Mouse (Mus musculus) left cerebral cortex, postnatal 4 days (tissue): ENCODE measurements at regions not wholly inside any gene's neighbourhood (a gene's known extent, or its start where the extent isn't known, plus 50 kb on each side); places are given as distances from the start of the nearest gene placed in this dataset.
A peak's percentile ranks its signal among the peaks of the same experiment; 100 is the strongest.

Experiments used
- DNase-seq: peaks from one replicate; pipeline ENCODE4 v3.0.0-alpha.2; 2022
- intact Hi-C: fragments of 180-260 bp; cut with DNase I; formaldehyde crosslinking; loops from one replicate; pipeline ENCODE4 v1.15.1; 2025

DNA sequence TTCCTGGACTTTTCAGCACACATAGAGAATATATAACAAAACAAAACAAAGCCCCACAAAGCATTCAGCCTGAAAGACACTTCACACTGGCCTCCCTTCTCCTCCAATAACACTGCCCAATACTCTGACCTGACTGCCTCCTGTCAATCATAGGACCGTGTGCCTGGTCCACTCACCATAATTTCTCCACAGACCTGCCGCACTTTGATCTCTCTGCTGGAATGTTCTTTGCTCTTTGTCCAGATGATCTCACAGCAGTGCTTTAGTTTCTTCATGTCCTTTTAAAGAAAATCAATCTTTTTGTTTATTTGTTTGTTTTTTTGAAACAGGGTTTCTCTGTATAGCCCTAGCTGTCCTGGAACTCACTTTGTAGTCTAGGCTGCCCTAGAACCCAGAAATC is 1496.0 kb upstream of the Nudt12 start:
- no peak for DNase-seq
- intact Hi-C loops: no loop called here

DNA sequence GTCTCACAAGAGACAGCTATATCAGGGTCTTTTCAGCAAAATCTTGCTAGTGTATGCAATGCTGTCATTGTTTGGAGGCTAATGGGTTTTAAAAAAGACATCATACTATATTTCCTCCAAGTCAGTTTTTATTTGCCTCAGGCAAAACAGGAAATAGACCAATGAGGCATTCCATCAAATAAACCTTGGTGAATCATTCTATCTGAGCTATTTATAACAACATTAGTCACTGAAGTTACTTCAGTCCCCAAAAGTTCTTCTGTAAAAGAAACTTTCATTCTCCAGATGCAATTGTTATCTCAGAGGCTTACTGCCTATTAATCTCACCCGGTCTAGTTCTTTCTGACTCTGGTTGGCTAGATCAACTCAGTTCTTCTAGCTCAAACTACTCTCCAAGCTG is 1455.7 kb upstream of the Nudt12 start:
- intact Hi-C loops: no loop called here
- DNase-seq: no peak

DNA sequence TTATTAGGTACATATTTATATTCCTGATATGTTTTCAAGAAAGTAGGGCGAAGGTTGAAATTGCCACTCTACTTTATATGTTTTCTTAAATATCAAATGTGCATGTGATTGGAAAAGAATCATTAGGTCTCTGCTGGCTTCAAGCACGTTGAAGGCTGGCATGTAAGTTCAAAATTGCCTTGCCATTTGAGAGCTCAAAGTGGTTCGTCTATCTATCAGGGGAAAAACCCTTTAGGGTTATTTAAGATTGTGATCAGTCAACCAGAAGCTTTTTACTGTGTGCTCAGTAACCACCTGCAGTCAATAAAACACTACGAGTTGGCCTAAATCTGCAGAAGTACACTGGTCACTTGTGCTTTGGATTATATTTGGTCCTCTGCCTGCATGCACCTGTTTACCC is 1451.9 kb upstream of the Nudt12 start:
- intact Hi-C loops: no loop called here
- DNase-seq: no peak

DNA sequence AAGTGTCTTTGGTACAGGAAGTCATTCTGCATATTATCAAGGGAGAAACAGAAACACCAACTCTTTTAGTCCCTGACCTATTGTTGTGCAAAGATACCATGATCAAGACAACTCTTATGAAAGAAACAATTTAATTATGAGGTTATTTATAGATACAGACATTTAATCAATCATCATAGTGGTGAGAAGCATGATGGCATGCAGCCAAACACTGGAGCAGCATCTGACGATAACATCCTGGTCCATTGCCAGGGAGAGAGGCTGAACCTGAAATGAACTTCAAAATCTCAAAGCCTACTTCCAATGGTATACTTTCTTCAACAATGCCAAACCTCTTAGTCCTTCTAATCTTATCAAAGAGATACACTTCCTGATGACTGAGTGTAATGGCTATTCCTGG is 1439.7 kb upstream of the Nudt12 start:
- peak; percentile 3 for DNase-seq

DNA sequence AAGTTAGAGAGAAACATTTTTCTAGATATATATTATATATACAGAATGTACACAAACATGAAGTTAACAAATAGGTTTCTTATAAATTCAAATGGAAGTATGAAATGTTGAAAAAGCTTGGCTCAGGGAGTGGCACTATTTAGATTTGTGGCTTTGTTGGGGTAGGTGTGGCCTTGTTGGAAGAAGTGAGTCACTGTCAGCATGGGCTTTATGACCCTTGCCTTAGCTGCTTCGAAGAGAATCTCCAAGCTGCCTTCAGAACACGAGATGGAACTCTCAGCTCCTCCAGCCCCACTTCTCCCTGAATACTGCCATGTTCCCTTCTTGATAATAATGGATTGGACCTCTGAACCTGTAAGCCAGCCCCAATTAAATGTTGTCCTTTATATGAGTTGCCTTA is 1410.4 kb upstream of the Nudt12 start:
- no peak for DNase-seq
- intact Hi-C loops: no loop called here

More for the DNA sequence above, 1439.7 kb upstream of the Nudt12 start:
- intact Hi-C loops: no loop called here
